Mouse (Mus musculus) left cerebral cortex, postnatal 14 days (tissue): ENCODE measurements around the gene Mapk13. TPM values are rescaled to one million over a fixed set of nuclear protein-coding genes. Genes with fewer than 3 reads are reported as not detected.
"Not testable (repeated sequence)": the region's sequence is repeated elsewhere in the genome, so short reads cannot be mapped to it uniquely, and the experiment has no call there.

ENCODE experiments used
- DNase-seq, 2 experiments: peaks; one replicate each; pipeline ENCODE4 v3.0.0; 2021 to 2022; ENCODE audit warnings: low spot score in 2 of 2, mixed read lengths in 1 of 2
- intact Hi-C: fragments of 180-260 bp; cut with DNase I; formaldehyde crosslinking; loops from one replicate; pipeline ENCODE4 v1.15.1; 2025
- total RNA-seq, 2 experiments: library from RNA; stranded (reverse); gene quantifications; 2 replicates each; pipeline ENCODE4 v1.2.3; 2021

Gene Mapk13
- total RNA-seq, 2 experiments from 2014 or later, result 1.0 to 1.6 TPM

DNA sequence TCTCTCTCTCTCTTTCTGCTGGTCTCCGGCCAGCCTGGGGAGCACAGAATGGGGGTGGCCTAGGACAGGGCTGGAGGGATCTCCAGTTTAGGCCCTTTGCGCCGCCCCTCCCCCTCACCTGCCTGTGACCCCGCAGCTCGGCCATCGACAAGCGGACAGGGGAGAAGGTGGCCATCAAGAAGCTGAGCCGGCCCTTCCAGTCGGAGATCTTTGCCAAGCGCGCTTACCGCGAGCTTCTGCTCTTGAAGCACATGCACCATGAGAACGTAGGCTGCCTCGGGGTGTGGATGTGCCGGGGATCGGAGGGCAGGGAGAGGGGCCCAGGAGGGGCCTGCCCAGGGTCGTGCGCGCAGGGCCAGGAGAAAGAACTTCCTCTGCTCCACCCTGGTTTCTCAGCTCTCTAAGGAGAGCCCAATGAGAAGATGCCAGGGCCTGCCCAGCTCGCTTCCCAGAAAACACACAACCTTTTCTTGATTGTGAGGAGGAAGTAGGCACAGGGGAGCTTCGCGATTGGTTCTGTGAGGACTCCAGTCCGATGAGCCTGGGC, 851 bp downstream of the Mapk13 start:
- DNase-seq, result no peak
- intact Hi-C loops, result no loop called here

DNA sequence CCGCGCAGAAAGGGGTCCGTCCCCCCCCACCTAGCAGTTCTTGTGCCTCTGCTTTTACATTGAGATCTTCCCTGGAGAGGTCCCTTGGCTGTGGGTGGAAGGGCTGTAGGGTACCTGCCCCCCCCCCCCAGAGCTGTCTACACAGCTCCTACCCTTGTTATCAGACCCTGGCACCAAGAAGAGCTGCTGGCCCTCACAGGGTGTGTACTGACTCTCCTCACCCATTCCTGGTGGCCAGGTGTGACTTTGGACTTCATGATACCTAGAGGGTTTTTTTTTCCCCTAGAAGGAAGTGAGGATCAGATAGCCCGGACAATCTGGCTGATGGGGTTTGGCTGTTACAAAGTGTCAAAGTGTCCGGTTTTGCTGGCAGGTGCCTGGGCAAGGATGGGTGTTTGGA, 2.2 kb downstream of the Mapk13 start:
- intact Hi-C loops, result no loop called here
- no peak for DNase-seq

DNA sequence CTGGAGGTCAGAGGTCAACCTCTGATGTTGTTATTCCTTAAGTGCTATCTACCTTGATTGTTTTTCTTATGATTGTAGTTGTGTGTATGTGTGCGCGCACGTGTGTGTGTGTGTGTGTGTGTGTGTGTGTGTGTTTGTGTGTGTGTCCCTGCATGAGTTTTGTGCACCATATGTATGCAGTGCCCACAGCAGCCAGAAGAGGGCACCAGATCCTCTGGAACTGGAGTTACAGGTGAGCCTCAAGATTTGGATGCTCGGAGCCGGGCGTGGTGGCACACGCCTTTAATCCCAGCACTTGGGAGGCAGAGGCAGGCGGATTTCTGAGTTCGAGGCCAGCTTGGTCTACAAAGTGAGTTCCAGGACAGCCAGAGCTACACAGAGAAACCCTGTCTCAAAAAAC, 5.2 kb downstream of the Mapk13 start:
- intact Hi-C loops, DNase-seq: not testable (repeated sequence)

DNA sequence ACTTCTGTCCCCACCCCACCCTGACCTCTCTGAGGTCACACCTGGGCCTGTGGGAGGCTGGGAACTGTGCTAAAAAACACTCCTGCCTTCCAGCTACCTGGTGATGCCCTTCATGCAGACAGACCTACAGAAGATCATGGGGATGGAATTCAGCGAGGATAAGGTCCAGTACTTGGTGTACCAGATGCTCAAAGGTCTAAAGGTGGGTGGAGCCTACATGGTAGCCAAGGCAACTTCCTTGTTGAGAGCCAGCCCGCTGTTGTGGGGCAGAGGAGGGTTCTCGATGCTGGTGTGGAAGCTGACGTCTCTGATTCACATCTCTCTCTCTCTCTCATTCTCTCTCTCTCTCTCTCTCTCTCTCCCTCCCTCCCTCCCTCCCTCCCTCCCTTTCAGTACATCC, 6.1 kb downstream of the Mapk13 start:
- no peak for DNase-seq
- intact Hi-C loops, result no loop called here

DNA sequence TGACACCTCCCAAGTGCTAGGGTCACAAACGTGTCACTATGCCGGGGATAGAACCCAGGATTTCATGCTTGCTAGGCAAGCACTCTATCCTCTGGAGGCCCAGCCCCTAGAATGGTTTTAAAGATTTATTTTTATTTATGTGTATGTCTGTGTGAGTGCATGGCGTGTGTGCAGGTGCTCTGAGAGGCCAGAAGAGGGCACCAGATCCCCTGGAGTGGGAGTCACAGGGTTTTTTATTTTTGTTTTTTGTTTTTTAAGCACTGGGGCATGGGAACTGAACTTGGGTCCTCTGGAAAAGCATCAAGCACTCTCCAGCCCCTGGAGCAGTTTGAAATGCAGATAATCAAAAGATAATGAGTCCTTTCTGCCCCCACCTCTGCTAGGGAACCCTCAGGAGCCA, 7.7 kb downstream of the Mapk13 start:
- DNase-seq, result no peak
- intact Hi-C loops, result no loop called here

DNA sequence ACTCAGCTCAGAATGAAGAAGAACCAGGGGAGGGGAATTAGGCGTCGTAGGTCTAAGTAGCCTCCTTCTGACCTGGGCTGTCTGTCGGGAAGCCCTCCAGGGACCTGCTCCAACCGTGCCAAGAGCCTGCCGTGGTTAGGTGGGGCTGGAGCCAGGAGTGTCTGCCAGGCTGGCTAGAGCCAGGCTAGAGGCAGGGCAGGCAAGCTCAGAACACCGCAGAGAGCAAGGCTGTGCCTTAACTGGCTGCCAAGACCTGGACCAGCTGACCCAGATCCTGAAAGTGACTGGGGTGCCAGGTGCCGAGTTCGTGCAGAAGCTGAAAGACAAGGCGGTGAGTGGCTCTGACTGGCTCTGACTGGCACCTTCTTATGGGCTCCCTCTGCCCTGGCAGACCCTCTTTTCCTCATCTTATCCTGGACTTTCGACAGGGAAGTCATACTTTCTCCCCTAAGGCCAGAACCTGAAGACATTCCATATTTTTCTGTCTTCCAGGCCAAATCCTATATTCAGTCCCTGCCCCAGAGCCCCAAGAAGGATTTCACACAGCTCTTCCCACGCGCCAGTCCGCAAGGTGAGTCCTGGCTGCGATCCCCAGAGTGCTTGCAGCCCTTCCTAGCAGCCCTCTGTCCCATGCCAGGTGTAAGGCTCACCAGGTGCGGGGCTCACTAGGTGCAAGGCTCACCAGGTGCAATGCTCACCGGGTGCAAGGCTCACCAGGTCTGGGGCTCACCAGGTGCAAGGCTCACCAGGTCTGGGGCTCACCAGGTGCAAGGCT, 8.3 kb downstream of the Mapk13 start:
- intact Hi-C loops, result no loop called here
- peak; percentile 15 to 19 for DNase-seq

DNA sequence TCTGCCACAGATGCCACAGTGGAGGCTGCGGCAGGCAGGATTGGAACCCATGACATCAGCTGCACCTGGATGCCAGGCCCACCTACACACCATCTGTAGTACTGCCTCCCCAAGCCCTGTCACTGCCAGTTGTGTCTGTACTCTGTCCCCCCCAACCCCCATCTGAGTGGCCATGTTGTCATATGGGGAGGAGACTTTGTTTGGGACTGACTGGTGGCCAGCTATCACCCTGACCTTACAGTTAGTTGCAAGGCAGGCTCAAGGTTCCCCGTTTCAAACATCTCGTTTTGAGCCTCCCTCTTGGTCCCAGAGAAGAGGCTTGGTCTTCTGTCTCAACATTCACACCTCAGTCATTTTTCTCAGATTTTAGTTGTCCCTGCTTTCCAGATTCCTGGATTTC, 10.6 kb downstream of the Mapk13 start:
- intact Hi-C loops, result no loop called here
- DNase-seq, result no peak

DNA sequence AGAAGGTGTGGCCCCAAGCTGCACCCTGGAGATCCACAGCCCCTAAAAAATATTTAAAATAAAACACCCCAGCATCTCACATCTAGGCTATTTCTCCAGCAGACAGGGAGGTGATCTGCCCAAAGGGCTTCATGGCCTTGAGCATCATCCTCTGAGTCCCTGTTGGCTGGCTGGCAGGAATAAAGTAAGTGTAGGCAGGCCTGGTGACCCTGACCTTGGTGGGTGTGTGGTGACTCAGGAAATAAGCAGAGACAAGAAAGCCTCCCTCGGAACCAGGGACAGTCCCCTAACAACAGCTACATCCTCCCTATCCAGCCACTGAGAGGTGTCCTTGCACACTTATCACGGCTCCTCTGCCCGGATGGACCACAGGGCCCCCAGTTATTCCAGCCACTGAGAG, 11.7 kb downstream of the Mapk13 start:
- no peak for DNase-seq
- intact Hi-C loops, result no loop called here

DNA sequence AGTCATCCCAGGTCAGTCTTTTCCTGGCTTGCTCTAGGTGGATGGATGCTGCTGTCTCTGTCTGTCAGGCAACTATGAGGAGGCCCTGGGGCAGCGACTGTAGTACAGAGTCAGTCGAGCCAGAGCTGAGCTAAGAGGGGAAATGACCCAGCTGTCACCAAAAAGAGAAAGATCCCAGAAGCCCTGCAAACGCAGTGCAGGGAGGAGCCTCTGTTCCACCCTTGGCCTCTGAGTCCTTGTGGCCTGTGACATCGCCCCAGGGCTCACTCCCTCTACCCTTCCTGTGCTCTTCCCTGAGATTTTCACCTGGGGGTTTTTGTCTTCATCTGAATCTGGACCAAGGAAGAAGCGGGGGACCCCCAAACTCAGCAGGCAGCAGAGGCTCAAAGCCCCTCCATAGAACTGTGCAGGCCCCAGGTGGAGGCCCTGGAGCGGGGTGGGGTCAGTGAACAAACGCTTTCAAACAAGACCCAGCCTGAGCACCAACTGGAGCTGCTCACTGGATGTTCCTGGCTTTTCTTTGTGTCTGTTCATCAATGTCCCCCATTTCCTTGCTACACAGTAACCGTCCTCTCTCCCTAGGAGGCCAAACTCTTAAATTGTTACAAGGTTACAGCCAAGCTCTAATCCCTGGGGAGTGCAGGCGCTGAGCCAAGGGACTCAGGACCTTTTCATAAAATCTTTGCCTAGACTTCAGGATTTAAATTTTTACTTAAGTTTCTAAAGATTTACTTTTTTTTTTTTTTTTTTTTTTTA, 12.4 kb downstream of the Mapk13 start:
- DNase-seq, result no peak
- intact Hi-C loops, result no loop called here

DNA sequence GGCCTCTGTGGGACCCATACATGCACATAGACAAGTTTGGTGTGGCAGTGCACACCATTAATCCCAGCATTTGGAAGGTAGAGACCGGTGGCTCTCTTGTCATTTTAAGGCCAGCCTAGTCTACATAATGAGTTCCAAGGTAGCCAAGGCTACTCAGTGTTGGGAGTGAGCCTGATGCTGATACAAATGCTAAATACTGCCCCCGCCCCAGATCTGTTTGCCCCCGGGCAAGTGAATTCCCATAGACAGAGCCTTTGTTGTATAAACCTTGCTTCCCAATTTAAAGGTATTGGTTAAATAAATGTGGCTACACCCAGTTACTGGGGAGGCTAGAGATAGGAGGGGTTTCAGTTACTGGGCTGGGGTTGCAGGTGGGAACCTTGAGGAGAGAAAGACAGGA, 15.9 kb downstream of the Mapk13 start:
- DNase-seq, result no peak
- intact Hi-C loops, result no loop called here

DNA sequence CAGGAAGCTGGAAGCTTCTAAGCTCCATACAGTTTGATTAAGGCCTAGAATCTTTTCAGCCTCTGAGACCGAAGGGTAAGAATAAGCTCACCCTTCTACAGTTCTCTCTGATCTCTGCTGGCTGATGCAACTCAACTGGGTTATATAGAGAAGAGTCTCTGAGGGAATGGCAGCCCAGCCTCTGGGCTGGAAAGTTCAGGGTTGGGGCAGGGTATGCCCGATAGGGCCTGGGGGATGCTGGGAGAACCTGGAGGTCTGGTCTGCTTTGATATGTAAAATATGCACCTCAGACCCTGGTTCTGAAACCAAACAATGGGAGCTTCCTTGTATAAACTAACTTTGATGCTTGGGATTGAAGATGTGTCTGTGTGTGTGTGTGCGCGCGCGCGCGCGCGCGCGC, 18.4 kb downstream of the Mapk13 start:
- DNase-seq, result no peak
- intact Hi-C loops, result no loop called here

DNA sequence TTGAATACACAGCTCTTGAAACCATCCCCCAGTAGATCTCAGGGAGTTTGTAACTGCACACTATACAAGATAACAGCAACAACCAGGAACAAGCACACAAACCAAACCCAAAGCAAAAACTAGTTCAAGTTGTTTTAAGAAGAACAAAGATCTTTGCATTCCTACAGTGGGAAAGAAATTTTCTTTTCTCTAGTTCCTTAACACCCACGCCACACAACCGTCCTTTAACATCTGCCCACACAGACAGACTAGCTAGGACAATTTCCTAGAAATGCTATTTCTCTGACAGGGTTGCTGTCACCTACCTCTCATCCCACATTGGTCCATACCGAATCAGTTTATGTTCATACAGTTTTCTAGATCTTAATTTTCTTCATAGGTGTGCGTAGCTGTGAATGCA, 27.9 kb downstream of the Mapk13 start:
- intact Hi-C loops, result no loop called here
- no peak for DNase-seq

DNA sequence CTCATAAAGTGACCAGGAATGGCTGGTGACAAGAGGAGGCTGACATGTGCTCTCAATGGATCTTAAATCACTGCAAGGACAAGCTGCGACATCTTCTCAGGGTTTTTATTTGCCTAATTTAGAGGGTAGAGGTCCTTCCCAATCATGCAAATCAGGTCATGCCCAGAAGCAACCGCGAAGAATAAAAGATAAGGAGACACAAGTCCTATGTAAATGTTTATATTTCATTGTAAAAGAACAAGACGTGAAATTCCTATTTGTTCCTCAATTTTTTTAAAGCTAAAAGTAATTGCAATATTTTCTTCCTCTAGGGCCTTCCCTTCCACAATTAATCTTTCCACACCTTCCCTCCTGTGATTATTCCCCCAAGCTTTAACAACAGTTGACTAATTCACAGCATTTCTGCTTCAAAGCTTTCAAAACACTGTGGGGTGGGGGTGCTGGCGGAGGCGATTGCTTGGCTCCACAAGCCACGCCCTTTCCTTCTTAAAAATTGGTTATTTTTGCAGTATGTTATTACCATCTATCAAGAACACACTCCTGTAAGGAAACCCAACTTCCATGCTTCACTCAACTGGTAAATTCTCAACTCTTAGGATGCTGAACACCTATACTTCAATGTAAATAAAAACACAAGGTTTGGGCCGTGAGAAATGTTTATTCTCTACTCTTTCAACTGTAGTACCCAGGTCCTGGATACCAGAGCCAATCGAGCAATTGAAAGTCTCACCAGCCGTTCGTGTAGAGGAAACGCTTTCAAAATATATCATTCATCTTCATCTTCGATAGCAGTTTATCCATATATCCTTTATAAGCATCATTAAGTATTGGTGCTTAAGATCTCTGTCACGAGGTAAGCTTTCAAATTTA, 30.4 kb downstream of the Mapk13 start:
- DNase-seq, result no peak
- intact Hi-C loops, result loop anchor here (2.0 kb wide), 1 partner anchor 109 kb away; the partner anchor contains the start of genes Mapk14 and Slc26a8

DNA sequence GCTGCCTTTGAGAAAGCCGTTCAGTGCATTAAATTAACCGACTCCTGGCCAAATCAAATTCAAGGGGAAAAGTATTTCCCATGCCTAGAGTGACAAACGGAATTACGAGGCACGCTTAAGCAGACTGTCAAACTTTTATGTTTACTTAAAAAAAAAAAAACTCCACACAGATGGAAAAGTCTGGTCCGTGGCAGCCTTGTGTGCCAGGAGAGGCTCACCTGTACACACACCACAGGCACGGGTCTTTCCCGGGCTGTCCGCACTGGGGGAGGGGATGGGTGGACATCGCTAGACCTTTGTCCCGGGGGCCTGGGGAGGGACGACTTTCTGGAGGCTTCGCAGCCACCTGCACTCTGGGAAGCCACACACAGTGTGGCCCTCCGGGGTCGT, 31.2 kb downstream of the Mapk13 start:
- intact Hi-C loops, result loop anchor here (2.0 kb wide), 1 partner anchor 109 kb away; the partner anchor contains the start of genes Mapk14 and Slc26a8
- peak in 1 of 2 experiments; percentile 12 for DNase-seq

DNA sequence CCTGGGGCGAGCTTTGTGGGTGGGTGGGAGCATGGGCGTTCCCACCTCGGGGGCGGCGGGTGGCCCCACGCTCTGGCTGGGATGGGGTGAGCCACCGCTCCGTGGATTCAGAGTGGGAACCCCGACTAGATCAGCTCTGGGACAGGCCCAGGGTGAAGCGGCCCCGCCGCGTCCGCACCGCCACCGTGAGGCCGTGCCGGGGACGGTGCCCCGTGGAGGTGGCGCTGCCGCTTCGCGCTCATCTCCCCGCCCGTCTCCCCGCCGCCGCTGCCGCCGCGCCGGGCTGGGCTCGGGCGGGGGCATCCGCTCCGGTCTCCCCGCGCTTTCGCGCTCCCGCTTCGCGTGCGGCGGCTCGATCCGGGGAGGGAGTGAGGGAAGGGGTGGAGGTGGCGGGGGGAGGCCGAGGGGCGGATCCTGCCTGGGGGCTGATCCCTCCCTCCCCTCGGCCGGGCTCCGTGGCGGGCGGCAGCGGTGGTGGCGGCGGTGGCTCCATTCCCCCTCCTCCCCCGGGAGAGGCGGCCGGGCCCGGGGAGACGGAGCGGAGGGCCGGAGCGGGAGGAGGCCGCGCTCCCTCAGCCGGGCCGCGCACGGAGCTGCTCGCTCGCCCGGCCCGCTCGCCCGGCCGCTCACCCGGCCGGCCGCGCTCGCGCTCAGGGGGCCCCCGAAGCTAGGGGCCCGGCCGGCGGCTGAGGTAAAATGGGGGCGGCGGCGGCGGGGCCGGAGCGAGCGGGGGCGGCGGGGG, 31.7 kb downstream of the Mapk13 start, which contains the start of gene Brpf3:
Gene Brpf3, plus strand, starts transcription at position 420 of the 742 bp plus-strand sequence.
- DNase-seq, result peak; percentile 42 to 73
- intact Hi-C loops, result loop anchor here (2.0 kb wide), 1 partner anchor 110 kb away; the partner anchor contains the start of genes Mapk14 and Slc26a8

DNA sequence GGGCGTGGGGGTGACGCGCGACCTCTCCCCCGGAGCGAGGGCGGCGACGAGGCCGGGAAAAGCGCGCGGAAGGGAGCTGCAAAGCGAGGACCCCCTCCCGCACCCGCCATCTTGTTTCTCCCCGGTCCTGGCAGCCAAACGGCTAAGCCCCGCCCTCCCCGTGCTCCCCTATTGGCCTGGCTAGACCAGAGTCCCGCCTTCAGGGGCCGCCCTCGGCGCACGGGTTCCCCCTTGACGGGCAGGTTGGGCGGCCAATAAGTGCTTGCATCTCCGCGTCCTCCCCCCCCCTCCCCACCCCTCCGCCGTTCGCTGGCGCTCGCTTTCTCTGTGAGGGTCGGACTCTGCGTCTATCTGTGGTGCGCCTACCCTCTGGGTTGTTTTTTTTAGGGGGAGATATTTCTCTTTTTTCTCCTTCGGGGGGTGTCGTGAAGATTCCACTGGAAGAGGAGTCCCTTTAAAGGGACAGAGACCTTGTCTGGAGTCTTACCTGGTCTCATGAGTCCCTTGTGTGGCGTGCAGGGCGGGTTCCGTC, 32.4 kb downstream of the Mapk13 start:
- intact Hi-C loops, result loop anchor here (2.0 kb wide), 1 partner anchor 111 kb away; the partner anchor contains the start of genes Mapk14 and Slc26a8

DNA sequence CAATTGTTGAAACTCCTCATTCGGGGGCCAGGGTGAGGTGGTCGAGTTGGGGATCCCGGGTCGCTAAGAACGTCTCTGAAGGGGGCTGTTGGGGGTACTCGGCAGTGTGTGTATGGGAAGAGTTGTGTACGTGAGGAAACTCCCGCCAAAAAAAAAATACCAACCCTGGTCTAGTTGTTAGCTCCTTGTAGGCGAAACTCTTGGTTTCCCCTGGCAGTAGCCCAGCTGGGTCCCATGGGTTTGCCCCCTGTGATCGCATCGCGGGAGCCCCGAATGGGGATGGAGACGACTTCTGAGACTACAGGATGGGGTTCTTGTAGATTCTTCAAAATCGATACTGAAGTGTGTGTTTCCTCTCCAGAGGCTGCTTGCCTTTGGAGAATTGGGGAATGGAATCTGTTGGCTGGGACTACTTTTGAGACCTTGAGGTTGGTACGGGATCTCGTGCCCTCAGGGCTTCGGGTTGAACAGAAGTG, 32.9 kb downstream of the Mapk13 start:
- intact Hi-C loops, result no loop called here
- DNase-seq, result no peak

More for the DNA sequence above, 32.4 kb downstream of the Mapk13 start:
- DNase-seq, result peak; percentile 98 to 99

DNA sequence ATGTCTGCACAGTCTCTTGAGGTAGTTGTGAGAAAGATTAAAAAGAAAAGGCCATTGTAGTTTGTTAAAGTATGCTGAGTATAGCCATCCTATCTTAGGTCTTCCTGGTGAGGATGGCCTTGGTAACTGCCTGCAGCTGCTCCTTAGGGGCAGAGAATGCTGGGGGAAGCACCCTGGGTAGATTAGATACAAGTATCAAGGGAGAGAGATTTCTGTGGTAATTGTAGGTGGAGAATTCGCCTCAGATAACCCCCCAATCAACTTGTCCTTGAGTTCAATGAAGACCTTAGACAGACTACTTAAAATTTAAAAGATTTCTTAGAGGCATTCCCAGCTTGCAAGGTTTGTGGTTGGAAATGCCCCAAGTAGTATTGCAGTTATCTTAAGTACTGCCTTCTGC, 34.2 kb downstream of the Mapk13 start:
- DNase-seq, result no peak
- intact Hi-C loops, result no loop called here
